Mouse (Mus musculus) adrenal gland, adult 18-20 months (tissue): ENCODE results near the gene Slc2a9. TPM values are rescaled to one million over a fixed set of nuclear protein-coding genes. Genes with fewer than 3 reads are reported as not detected.
"Not testable (repeated sequence)": the region's sequence is repeated elsewhere in the genome, so short reads cannot be mapped to it uniquely, and the experiment has no call there.

Experiments used
- DNase-seq, 2 experiments: peaks; one replicate each; pipeline ENCODE4 v3.0.0; 2021 to 2022; ENCODE audit warnings: low spot score in 2 of 2
- total RNA-seq, 2 experiments: library from RNA; stranded (reverse); gene quantifications; 1 replicate in 1 of 2; 2 replicates in 1 of 2; pipeline ENCODE4 v1.2.3; 2021

Slc2a9 gene
- total RNA-seq, 2 experiments from 2014 or later: 2.0 to 2.6 TPM

GRCm38 (mm10) chr5:38504116-38504515, 1.2 kb upstream of the Slc2a9 start:
- no peak for DNase-seq

GRCm38 (mm10) chr5:38500043-38500442, 2.9 kb downstream of the Slc2a9 start:
- DNase-seq: no peak

- DNase-seq: no peak
These were observed 3.6 kb downstream of the Slc2a9 start for GRCm38 (mm10) chr5:38499316-38499811.

- no peak for DNase-seq
These were observed 4.5 kb downstream of the Slc2a9 start for GRCm38 (mm10) chr5:38498479-38498878.

GRCm38 (mm10) chr5:38496491-38497057, 6.4 kb downstream of the Slc2a9 start:
- DNase-seq: no peak

GRCm38 (mm10) chr5:38493890-38494289, 9.1 kb downstream of the Slc2a9 start:
- DNase-seq: no peak

GRCm38 (mm10) chr5:38491763-38492162, 11.2 kb downstream of the Slc2a9 start:
- no peak for DNase-seq

- no peak for DNase-seq
These were observed 13.2 kb downstream of the Slc2a9 start for GRCm38 (mm10) chr5:38489739-38490138.

GRCm38 (mm10) chr5:38488673-38489615, 14.0 kb downstream of the Slc2a9 start:
- DNase-seq: no peak

GRCm38 (mm10) chr5:38488026-38488425, 14.9 kb downstream of the Slc2a9 start:
- DNase-seq: no peak

GRCm38 (mm10) chr5:38487247-38487646, 15.7 kb downstream of the Slc2a9 start:
- no peak for DNase-seq

GRCm38 (mm10) chr5:38485946-38486345, 17.0 kb downstream of the Slc2a9 start:
- DNase-seq: no peak

GRCm38 (mm10) chr5:38483518-38484110, 19.3 kb downstream of the Slc2a9 start:
- DNase-seq: no peak

GRCm38 (mm10) chr5:38480822-38481707, 21.9 kb downstream of the Slc2a9 start:
- DNase-seq: peak in 1 of 2 experiments; percentile 15

- DNase-seq: peak; percentile 56 to 77
These were observed 22.8 kb downstream of the Slc2a9 start for GRCm38 (mm10) chr5:38479908-38480725.

GRCm38 (mm10) chr5:38479545-38479907, 23.4 kb downstream of the Slc2a9 start:
- not testable (repeated sequence) for DNase-seq

GRCm38 (mm10) chr5:38479027-38479426, 23.9 kb downstream of the Slc2a9 start:
- DNase-seq: peak in 1 of 2 experiments; percentile 15

GRCm38 (mm10) chr5:38477731-38478445, 25.1 kb downstream of the Slc2a9 start:
- DNase-seq: no peak

GRCm38 (mm10) chr5:38476861-38477565, 25.9 kb downstream of the Slc2a9 start:
- DNase-seq: peak; percentile 35 to 54
